Mouse (Mus musculus): ENCODE results near the gene Gm4340. TPM values are rescaled to one million over a fixed set of nuclear protein-coding genes. Genes with fewer than 3 reads are reported as not detected.
"Not testable (repeated sequence)": the region's sequence is repeated elsewhere in the genome, so short reads cannot be mapped to it uniquely, and the experiment has no call there.

Gm4340 gene
- not detected in 2 replicates for polyA plus RNA-seq (2012; ENCODE audit: insufficient read depth, insufficient read length, low replicate concordance, missing spikeins)

DNA sequence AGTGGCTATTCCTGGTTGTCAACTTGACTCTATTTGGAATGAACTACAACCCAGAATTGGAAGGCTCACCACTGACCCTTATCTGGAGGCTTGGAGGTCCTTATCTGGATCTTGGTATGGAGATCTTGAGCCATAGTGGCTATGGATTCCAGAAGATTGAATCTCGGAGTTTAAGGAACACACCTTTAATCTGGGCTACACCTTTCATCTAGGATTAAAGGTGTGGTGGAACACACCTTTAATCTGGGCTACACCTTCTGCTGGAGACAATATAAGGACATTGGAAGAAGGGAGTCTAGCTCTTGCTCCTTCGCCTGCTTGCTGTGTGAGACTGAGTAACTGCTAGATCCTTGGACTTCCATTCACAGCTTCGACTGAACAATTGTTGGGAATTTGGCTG is at the start of gene Gm4340:
Gene Gm4340, plus strand, starts transcription at position 301 of the 400 bp plus-strand sequence.
- not testable (repeated sequence) for H3K4me3 ChIP-seq (ENCODE audit: insufficient read depth, low read depth, low read length); H3K27ac ChIP-seq (ENCODE audit: insufficient read depth, low read depth, low read length); H3K4me1 ChIP-seq (ENCODE audit: control insufficient read depth, insufficient read depth, low read length)
- no CpG with 5 or more reads among the region's 3 CpGs for WGBS

GRCm38 (mm10) chr10:104151197-104151596 is 42.6 kb upstream of the Gm4340 start, which contains the start of gene Gm6763:
TSS of gene Gm6763 (plus strand) at chr10:104151497.
- no CpG with 5 or more reads among the region's 3 CpGs for WGBS
- H3K27ac ChIP-seq (ENCODE audit: insufficient read depth, low read depth, low read length); H3K4me3 ChIP-seq (ENCODE audit: insufficient read depth, low read depth, low read length); H3K4me1 ChIP-seq (ENCODE audit: control insufficient read depth, insufficient read depth, low read length): not testable (repeated sequence)

DNA sequence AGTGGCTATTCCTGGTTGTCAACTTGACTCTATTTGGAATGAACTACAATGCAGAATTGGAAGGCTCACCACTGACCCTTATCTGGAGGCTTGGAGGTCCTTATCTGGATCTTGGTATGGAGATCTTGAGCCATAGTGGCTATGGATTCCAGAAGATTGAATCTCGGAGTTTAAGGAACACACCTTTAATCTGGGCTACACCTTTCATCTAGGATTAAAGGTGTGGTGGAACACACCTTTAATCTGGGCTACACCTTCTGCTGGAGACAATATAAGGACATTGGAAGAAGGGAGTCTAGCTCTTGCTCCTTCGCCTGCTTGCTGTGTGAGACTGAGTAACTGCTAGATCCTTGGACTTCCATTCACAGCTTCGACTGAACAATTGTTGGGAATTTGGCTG is 34.1 kb upstream of the Gm4340 start, which contains the start of gene Gm8764:
Gene Gm8764, plus strand, starts transcription at position 301 of the 400 bp plus-strand sequence.
- H3K27ac ChIP-seq (ENCODE audit: insufficient read depth, low read depth, low read length); H3K4me1 ChIP-seq (ENCODE audit: control insufficient read depth, insufficient read depth, low read length); H3K4me3 ChIP-seq (ENCODE audit: insufficient read depth, low read depth, low read length): not testable (repeated sequence)
- WGBS: no CpG with 5 or more reads among the region's 3 CpGs

DNA sequence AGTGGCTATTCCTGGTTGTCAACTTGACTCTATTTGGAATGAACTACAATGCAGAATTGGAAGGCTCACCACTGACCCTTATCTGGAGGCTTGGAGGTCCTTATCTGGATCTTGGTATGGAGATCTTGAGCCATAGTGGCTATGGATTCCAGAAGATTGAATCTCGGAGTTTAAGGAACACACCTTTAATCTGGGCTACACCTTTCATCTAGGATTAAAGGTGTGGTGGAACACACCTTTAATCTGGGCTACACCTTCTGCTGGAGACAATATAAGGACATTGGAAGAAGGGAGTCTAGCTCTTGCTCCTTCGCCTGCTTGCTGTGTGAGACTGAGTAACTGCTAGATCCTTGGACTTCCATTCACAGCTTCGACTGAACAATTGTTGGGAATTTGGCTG is 25.6 kb upstream of the Gm4340 start, which contains the start of gene Gm21304:
Gene Gm21304, plus strand, starts transcription at position 301 of the 400 bp plus-strand sequence.
- not testable (repeated sequence) for H3K4me1 ChIP-seq (ENCODE audit: control insufficient read depth, insufficient read depth, low read length)
- no CpG with 5 or more reads among the region's 3 CpGs for WGBS

GRCm38 (mm10) chr10:104176724-104177123 is 17.1 kb upstream of the Gm4340 start, which contains the start of gene Gm21312:
TSS of gene Gm21312 (plus strand) at chr10:104177024.
- H3K27ac ChIP-seq (ENCODE audit: insufficient read depth, low read depth, low read length); H3K4me1 ChIP-seq (ENCODE audit: control insufficient read depth, insufficient read depth, low read length); H3K4me3 ChIP-seq (ENCODE audit: insufficient read depth, low read depth, low read length): not testable (repeated sequence)
- WGBS: no CpG with 5 or more reads among the region's 3 CpGs

More for the DNA sequence above, 25.6 kb upstream of the Gm4340 start, which contains the start of gene Gm21304:
- not testable (repeated sequence) for H3K4me3 ChIP-seq (ENCODE audit: insufficient read depth, low read depth, low read length); H3K27ac ChIP-seq (ENCODE audit: insufficient read depth, low read depth, low read length)

GRCm38 (mm10) chr10:104185233-104185632 is 8.6 kb upstream of the Gm4340 start, which contains the start of gene Gm20765:
TSS of gene Gm20765 (plus strand) at chr10:104185533.
- no CpG with 5 or more reads among the region's 3 CpGs for WGBS
- not testable (repeated sequence) for H3K4me1 ChIP-seq (ENCODE audit: control insufficient read depth, insufficient read depth, low read length); H3K27ac ChIP-seq (ENCODE audit: insufficient read depth, low read depth, low read length); H3K4me3 ChIP-seq (ENCODE audit: insufficient read depth, low read depth, low read length)

- Histone ChIP-seq H3K4me1 (ENCODE audit: control insufficient read depth, insufficient read depth, low read length) (no peaks in the 10 kb centered on the region), H3K27ac (ENCODE audit: insufficient read depth, low read depth, low read length) (no peak overlapping the region), H3K4me3 (ENCODE audit: insufficient read depth, low read depth, low read length) (no peak overlapping the region)
- TF ChIP-seq CTCF (IDR thresholded peaks at IDR 0.05; ENCODE audit: insufficient read depth, low read depth, low read length) (no peak), POLR2A (IDR thresholded peaks at IDR 0.05; ENCODE audit: insufficient read depth, low read depth, low read length) (no peak)
- 93% methylated on average over 1 of the region's 1 CpGs for WGBS
Measured at GRCm38 (mm10) chr10:104209655-104210054, 15.8 kb downstream of the Gm4340 start.

DNA sequence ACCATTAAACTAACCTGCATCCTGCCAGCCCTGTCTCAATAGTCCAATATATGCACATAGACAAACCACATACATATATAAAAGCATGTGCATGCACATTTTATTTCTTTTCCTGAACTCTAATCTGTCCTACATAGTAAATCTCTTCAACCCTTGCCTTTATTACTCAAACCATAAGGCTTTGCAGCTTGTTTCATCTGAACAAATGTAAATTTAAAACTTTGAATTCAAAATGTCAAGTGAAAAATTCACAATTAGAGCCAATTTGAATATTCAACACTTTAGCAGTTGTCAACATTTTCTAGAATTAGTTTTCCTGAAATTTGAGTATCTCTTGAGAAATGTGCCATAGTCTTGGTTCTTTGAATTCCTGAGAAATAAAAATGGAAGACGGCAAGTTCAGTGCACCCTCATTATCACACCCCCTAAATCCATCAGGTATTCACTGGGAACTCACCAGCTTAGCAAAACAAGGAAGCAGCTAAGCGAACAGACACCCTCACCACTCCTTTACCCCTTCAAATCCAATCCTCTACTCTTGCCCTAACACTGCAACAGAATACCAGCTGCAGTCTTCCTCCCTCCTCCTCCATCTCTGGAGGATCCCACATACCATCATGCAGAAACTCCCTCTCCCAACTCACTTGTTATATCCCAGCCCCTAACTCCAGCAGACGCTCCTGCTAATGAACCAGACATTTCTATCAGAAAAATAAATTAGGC is 16.6 kb downstream of the Gm4340 start:
- TF ChIP-seq POLR2A (IDR thresholded peaks at IDR 0.05; ENCODE audit: insufficient read depth, low read depth, low read length) (no peak), CTCF (IDR thresholded peaks at IDR 0.05; ENCODE audit: insufficient read depth, low read depth, low read length) (no peak)
- Histone ChIP-seq H3K4me1 (ENCODE audit: control insufficient read depth, insufficient read depth, low read length) (no peaks in the 10 kb centered on the region), H3K4me3 (ENCODE audit: insufficient read depth, low read depth, low read length) (no peak overlapping the region), H3K27ac (ENCODE audit: insufficient read depth, low read depth, low read length) (no peak overlapping the region)
- WGBS: 69% methylated on average over 3 of the region's 3 CpGs

- Histone ChIP-seq H3K4me1 (ENCODE audit: control insufficient read depth, insufficient read depth, low read length) (no peaks in the 10 kb centered on the region), H3K27ac (ENCODE audit: insufficient read depth, low read depth, low read length) (no peak overlapping the region), H3K4me3 (ENCODE audit: insufficient read depth, low read depth, low read length) (no peak overlapping the region)
- no peak for TF ChIP-seq POLR2A (IDR thresholded peaks at IDR 0.05; ENCODE audit: insufficient read depth, low read depth, low read length)
- WGBS: 88% methylated on average over 5 of the region's 5 CpGs
Measured at GRCm38 (mm10) chr10:104214527-104214926, 20.7 kb downstream of the Gm4340 start.

GRCm38 (mm10) chr10:104220303-104221021 is 26.6 kb downstream of the Gm4340 start:
- no peaks in the 10 kb centered on the region for H3K4me1 ChIP-seq (ENCODE audit: control insufficient read depth, insufficient read depth, low read length)
- no peak for TF ChIP-seq POLR2A (IDR thresholded peaks at IDR 0.05; ENCODE audit: insufficient read depth, low read depth, low read length)
- TF ChIP-seq CTCF (IDR thresholded peaks at IDR 0.05; ENCODE audit: insufficient read depth, low read depth, low read length): no peak
- WGBS: 42% methylated on average over 6 of the region's 6 CpGs
- H3K4me3 ChIP-seq (ENCODE audit: insufficient read depth, low read depth, low read length): no peak overlapping the region
- no peak overlapping the region for H3K27ac ChIP-seq (ENCODE audit: insufficient read depth, low read depth, low read length)

Other genes with a start within 250 kb of the Gm4340 start
- not detected in 2 replicates for gene Gm21293, start 51.1 kb upstream of the Gm4340 start, polyA plus RNA-seq (2012; ENCODE audit: insufficient read depth, insufficient read length, low replicate concordance, missing spikeins)
- not detected in 2 replicates for gene Gm6763, start 42.5 kb upstream of the Gm4340 start, polyA plus RNA-seq (2012; ENCODE audit: insufficient read depth, insufficient read length, low replicate concordance, missing spikeins)
- not detected in 2 replicates for gene Gm8764, start 34.0 kb upstream of the Gm4340 start, polyA plus RNA-seq (2012; ENCODE audit: insufficient read depth, insufficient read length, low replicate concordance, missing spikeins)
- gene Gm21304, start 25.5 kb upstream of the Gm4340 start, polyA plus RNA-seq (2012; ENCODE audit: insufficient read depth, insufficient read length, low replicate concordance, missing spikeins): not detected in 2 replicates
- gene Gm21312, start 17.0 kb upstream of the Gm4340 start, polyA plus RNA-seq (2012; ENCODE audit: insufficient read depth, insufficient read length, low replicate concordance, missing spikeins): not detected in 2 replicates
- not detected in 2 replicates for gene Gm20765, start 8.5 kb upstream of the Gm4340 start, polyA plus RNA-seq (2012; ENCODE audit: insufficient read depth, insufficient read length, low replicate concordance, missing spikeins)

Data from olfactory bulb, adult 2 months (tissue).